Mouse (Mus musculus) right cerebral cortex, postnatal 25 days (tissue): Measurements from ENCODE around the gene A2m.

Experiments used
- DNase-seq: peaks from one replicate; pipeline ENCODE4 v3.0.0; 2022

The A2m gene

DNA sequence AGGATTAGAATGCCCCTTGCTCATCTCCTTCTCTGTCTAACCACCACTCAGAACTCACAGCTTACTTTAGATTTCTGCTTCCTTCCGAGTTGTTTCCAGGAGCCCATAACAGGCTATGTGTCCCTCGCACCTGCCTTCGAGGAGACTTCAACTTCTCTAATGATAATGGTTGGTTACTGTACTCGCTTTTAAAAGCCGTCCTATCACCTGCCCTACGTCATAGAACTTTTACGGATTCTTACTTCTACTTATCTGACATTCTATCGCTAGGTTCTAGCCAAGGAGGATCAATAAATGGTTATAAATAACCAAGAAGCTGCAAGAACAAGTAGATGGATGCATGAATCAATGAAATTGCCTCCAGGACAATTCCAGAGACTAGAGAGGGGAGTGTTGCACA is at the start of gene A2m:
A2m (plus strand) TSS at position 301 of the 400 bp plus-strand sequence.
- DNase-seq: no peak

DNA sequence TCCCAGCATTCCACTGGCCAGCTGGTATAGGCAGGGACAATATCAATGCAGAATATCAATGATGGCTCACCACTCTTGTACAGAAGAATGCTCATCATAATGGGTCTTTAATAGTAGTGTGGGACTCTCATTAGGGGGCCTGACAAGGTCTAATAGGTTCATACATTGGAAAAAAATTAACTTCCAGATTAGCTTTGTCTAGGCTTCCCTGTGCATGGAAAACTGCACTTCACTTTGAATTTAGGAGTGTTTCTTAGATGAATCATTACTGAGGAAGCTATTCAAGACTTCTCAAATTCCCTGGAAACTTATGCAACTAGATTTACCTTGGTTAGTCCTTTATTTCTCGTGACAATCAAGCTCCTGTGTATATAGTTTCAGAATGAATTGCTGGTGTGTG is 45.0 kb upstream of the A2m start:
- no peak for DNase-seq

GRCm38 (mm10) chr6:121600927-121601326 is 34.2 kb upstream of the A2m start:
- no peak for DNase-seq

GRCm38 (mm10) chr6:121607861-121608260 is 27.3 kb upstream of the A2m start:
- DNase-seq: no peak

GRCm38 (mm10) chr6:121611796-121612195 is 23.4 kb upstream of the A2m start:
- DNase-seq: no peak

- DNase-seq: no peak
These were observed 17.7 kb upstream of the A2m start for GRCm38 (mm10) chr6:121617476-121617875.

DNA sequence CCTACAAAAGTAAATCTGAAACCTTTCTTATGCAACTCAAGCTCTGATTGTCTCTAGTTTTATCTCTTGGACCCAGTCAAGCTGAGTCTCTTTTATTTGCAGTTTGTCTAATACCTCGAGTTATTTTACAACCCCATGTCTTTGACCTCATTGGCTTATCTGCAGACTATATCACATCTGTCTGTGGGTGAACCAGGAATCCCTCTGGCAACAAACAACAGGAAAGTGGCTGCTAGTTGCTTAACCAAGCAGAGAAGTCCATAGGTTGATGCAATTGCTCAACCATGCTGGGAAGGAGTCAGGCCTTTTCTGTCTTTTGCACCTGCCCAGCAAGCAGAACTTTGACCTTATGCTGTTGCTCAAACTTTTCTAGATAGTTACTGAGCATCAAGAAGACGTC is 12.7 kb upstream of the A2m start:
- no peak for DNase-seq

GRCm38 (mm10) chr6:121634520-121634919 is 656 bp upstream of the A2m start:
- no peak for DNase-seq

GRCm38 (mm10) chr6:121635878-121636371 is 749 bp downstream of the A2m start:
- peak; percentile 17 for DNase-seq

- no peak for DNase-seq
These were observed 13.3 kb downstream of the A2m start for GRCm38 (mm10) chr6:121648499-121648898.
